Mouse (Mus musculus) lung, embryonic 14.5 days (tissue): ENCODE data around the gene Rab44. TPM values are rescaled to one million over a fixed set of nuclear protein-coding genes. Genes with fewer than 3 reads are reported as not detected.

ENCODE experiments used
- ATAC-seq: fragments of 200-750 bp; cut with Nextera tagmentation; 2 replicates; pipeline ENCODE4 v1.8.0; 2017; ENCODE audit warnings: mild to moderate bottlenecking, moderate TSS enrichment, moderate library complexity; ENCODE audit not compliant: insufficient read depth
- DNase-seq: peaks from one replicate; pipeline ENCODE4 v3.0.0-alpha.2; 2015
- H3K27ac ChIP-seq: fragments of 300-500 bp; sonication (generic); 2 replicates; pipeline ENCODE4 v1.5.1; 2014; ENCODE audit warnings: low read depth, mild to moderate bottlenecking, moderate library complexity
- H3K27me3 ChIP-seq: fragments of 300-500 bp; sonication (generic); 2 replicates; pipeline ENCODE4 v1.6.1; 2014; ENCODE audit warnings: low read length, control low read depth; ENCODE audit not compliant: insufficient read depth
- H3K36me3 ChIP-seq: fragments of 300-500 bp; sonication (generic); 2 replicates; pipeline ENCODE4 v1.6.1; 2014; ENCODE audit warnings: control low read depth; ENCODE audit not compliant: insufficient read depth
- H3K4me1 ChIP-seq: fragments of 300-500 bp; sonication (generic); 2 replicates; pipeline ENCODE4 v1.6.1; 2014; ENCODE audit warnings: antibody characterized with exemption, control low read depth; ENCODE audit not compliant: insufficient read depth
- H3K4me2 ChIP-seq: fragments of 300-500 bp; sonication (generic); 2 replicates; pipeline ENCODE4 v1.6.1; 2014; ENCODE audit warnings: mild to moderate bottlenecking
- H3K4me3 ChIP-seq: fragments of 300-500 bp; sonication (generic); 2 replicates; pipeline ENCODE4 v1.5.1; 2014; ENCODE audit warnings: low read depth, low read length
- H3K9ac ChIP-seq: fragments of 300-500 bp; sonication (generic); 2 replicates; pipeline ENCODE4 v1.6.1; 2014
- H3K9me3 ChIP-seq: fragments of 300-500 bp; sonication (generic); 2 replicates; pipeline ENCODE4 v1.6.1; 2016; ENCODE audit warnings: low read depth, low read length, control low read depth
- CTCF ChIP-seq: IDR thresholded peaks from 2 replicates; pipeline ENCODE4 v1.5.1; 2016; ENCODE audit warnings: antibody characterized with exemption, low read depth
- WGBS: fragments of 180-500 bp; shearing (Covaris S2); extraction: QIAGEN DNeasy Blood & Tissue Kit; methylation state at CpG from one replicate; pipeline ENCODE4 v1.1.7; 2014; 5-methylcytosine and 5-hydroxymethylcytosine counted together
- polyA plus RNA-seq: library from polyadenylated mRNA; unstranded; fragments of >200 nt; fragmentation: Nextera tagmentation; extraction: Ambion mirVana; gene quantifications from 2 replicates; pipeline ENCODE4 v1.2.1, GENCODE M21; 2014

Gene Rab44
- polyA plus RNA-seq, 1 experiment from 2014 or later = 1.1 TPM

DNA sequence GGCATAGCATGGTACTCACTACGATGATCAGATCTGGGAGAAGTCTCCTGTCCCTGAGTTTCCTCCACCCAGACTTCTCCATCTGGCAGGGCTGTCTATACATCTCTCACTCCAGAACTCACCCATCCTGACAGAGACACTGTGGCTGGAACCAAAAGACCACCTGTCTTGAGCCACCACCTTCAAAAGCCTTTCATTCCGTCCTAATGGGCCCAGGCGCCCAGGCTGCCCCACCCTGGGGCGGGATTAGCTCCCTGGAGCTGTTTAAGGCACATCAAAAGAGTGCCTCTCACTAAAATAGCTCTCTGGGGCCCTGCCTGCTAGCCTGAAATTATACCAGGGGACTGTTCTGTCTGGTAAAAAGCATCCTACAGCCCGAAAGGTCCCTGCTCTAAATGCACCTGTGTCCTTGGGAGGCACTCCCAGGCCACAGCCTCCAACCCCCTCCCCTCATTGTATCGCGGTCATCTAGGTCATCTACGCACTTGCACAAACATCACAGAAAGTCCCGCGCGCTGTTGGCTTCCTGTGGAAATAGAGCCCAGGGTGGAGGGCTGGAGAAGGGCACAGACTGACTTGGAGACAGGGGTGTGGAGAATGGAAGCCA, 41.1 kb upstream of the Rab44 start:
- H3K36me3 ChIP-seq = no peaks in the 10 kb centered on the region
- no peak overlapping the region for H3K4me3 ChIP-seq
- no peak overlapping the region for H3K4me2 ChIP-seq
- DNase-seq (no peak), ATAC-seq (no peak)
- H3K27ac ChIP-seq = no peak overlapping the region
- no peak overlapping the region for H3K9ac ChIP-seq
- H3K27me3 ChIP-seq = no peaks in the 10 kb centered on the region
- 17% methylated on average over 11 of the region's 11 CpGs for WGBS
- no peaks in the 10 kb centered on the region for H3K4me1 ChIP-seq
- no peaks in the 10 kb centered on the region for H3K9me3 ChIP-seq
- no peak for TF ChIP-seq CTCF

DNA sequence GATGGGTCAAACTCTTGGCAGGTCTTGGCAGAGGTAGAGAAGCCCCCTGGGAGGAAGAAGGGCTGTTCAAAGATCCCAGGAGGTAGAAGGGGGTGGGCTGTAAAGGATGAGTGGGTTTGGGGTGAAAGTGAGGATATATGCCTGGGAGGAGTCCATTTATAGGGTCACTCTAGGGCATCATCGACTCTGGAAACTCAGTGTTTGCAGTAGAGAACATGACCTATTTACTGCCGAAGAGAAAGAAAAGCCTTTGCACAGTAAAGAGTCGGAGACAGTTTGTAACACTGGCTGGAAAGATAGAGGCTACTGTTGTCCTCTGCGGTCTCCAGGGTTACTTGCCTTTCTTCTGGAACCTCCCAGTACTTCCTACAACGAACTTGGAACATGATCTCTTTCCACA, 40.6 kb upstream of the Rab44 start:
- TF ChIP-seq CTCF = no peak
- H3K4me3 ChIP-seq = no peak overlapping the region
- no peak overlapping the region for H3K27ac ChIP-seq
- no peaks in the 10 kb centered on the region for H3K27me3 ChIP-seq
- H3K9me3 ChIP-seq = no peaks in the 10 kb centered on the region
- no peak overlapping the region for H3K9ac ChIP-seq
- 0 out of 2 replicates have a peak, but pooled peaks cover 3% of the 10 kb centered on the region for H3K4me1 ChIP-seq
- ATAC-seq (no peak), DNase-seq (no peak)
- H3K36me3 ChIP-seq = no peaks in the 10 kb centered on the region
- H3K4me2 ChIP-seq = no peak overlapping the region
- 53% methylated on average over 5 of the region's 5 CpGs for WGBS

DNA sequence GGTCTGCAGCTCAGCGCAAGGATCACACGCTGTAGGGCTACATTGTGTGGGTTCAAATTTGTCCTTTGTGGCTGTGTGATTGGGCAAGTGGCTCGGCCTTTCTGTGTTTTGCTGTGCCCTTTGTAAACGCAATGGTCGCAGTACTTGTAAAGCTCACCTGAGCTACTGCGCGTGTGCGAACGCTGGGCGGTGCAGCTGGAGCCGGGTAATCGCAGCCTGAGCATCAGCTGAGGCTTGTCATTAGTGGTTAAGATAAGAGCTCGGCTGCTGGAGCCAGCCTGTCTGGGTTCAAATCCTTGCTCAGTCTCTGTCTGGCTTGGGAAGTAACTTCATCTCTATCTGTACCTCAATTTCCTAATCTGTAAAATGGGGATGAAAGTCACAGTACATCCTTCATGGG, 39.9 kb upstream of the Rab44 start:
- Histone ChIP-seq H3K9me3 (no peaks in the 10 kb centered on the region), H3K27ac (no peak overlapping the region), H3K4me3 (no peak overlapping the region), H3K36me3 (no peaks in the 10 kb centered on the region), H3K4me2 (no peak overlapping the region), H3K9ac (no peak overlapping the region), H3K27me3 (no peaks in the 10 kb centered on the region), H3K4me1 (peaks cover 9% of the 10 kb centered on the region)
- DNase-seq = no peak
- WGBS = 63% methylated on average over 13 of the region's 13 CpGs
- TF ChIP-seq CTCF = no peak
- no peak for ATAC-seq

DNA sequence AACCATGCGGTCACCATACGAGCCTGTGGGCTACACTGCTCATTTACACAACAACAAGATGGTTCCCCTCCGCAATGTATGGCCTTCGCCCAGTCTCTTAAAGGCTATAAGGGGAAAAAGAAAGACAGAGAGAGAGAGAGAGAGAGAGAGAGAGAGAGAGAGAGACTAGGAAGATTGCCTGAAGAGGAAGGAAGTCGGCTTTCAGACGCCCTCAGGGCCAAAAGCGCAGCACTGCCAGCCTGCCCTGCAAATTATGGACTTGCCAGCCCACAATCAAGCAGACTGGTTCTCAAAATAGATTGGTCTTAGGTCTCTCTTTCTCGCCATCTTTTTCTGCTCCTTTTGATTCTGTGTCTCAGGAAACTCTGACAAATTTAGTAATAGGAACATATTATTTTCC, 37.7 kb upstream of the Rab44 start:
- ATAC-seq = no peak
- no peaks in the 10 kb centered on the region for H3K9me3 ChIP-seq
- no peak for TF ChIP-seq CTCF
- no peaks in the 10 kb centered on the region for H3K36me3 ChIP-seq
- 86% methylated on average over 8 of the region's 8 CpGs for WGBS
- DNase-seq = no peak
- H3K27ac ChIP-seq = no peak overlapping the region
- H3K4me1 ChIP-seq = peaks cover 9% of the 10 kb centered on the region
- H3K9ac ChIP-seq = no peak overlapping the region
- H3K4me2 ChIP-seq = no peak overlapping the region
- H3K4me3 ChIP-seq = no peak overlapping the region
- H3K27me3 ChIP-seq = peaks cover 6% of the 10 kb centered on the region

DNA sequence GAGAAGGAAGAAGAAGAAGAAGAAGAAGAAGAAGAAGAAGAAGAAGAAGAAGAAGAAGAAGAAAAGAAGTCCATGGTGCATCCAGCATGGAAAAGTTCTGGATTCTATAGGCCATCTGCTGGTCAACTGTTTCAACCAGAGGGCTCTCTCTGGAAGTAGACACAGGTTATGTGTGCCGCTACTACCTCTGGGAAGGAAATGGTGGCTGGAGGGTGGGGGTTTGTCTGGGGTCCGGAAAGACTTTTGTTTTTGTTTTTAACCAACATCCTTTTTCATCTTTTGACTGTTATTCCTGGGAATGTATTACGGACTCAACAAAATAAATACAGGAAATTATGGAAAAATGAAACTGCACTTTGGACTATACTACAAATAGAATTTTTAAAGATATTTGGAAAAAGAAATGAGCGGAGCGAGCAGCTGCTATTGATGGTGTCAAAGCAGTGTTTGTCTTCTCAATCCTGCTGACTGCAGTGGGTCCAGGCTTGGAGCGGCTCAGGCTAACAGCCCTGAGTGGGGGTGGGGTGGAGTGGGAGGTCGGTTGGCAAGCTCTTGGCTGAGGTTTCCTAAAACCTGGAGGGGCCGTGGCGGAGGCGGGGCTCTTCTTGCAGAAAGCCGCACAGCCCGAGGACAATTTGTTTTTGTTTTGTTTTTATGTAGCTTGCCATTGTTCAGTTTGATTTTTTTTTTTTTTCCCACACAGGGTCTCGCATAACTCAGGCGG, 36.0 kb upstream of the Rab44 start:
- peak; percentile 73 for DNase-seq
- Histone ChIP-seq H3K4me1 (peaks cover 9% of the 10 kb centered on the region), H3K9ac (peak overlapping the region; percentile 34), H3K4me2 (peak overlapping the region; percentile 66), H3K4me3 (peak overlapping the region; percentile 26), H3K9me3 (no peaks in the 10 kb centered on the region), H3K36me3 (no peaks in the 10 kb centered on the region), H3K27me3 (peaks cover 11% of the 10 kb centered on the region), H3K27ac (no peak overlapping the region; the same call in 1 of the 2 replicates)
- WGBS = 9% methylated on average over 14 of the region's 14 CpGs
- no peak; the same call in 1 of the 2 replicates for TF ChIP-seq CTCF
- ATAC-seq = peak; percentile 50; the same call in 1 of the 2 replicates

DNA sequence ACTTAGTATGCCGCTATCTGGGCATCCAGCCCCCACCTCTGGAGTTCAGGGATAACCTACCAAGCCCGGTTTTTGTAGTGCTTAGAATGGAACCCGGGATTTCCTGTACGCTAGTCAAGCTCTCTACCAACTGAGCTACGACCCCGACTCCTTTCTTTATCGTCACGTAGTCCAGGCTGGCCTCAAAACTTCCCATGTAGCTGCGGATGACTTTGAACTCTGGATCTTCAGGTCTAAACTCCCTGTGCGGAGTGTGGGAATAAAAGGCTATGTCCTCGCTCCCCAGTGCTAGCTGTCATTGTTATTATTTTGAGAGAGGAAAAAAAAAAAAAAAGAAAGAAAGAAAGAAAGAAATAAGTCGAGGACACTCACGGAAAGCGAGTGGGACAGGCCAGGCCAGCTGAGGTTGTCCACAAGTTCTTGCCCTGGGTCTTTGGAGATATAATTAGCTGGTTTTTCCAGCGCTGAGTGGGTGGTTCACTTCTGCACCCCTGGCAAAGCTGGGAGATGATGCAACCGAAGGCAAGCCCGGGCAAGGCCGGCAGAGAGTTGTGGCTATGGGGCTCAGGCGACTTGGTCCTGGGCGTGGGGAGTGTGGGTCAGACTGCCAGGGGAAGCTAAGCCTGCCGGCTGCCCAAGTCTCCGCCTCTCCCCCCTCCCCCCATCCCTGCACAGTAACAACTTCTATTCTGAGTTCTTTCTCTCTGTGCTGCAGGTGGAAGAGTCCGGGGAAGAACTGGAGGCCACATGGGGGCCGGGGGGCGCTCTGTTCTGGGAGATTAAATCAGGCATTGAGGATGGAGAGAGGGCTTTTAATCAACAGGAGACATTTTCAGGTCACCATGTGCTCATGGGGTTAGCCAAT, 35.2 kb upstream of the Rab44 start:
- peak overlapping the region; percentile 34 for H3K9ac ChIP-seq
- peak overlapping the region; percentile 66 for H3K4me2 ChIP-seq
- no peaks in the 10 kb centered on the region for H3K36me3 ChIP-seq
- peaks cover 11% of the 10 kb centered on the region for H3K27me3 ChIP-seq
- peaks cover 9% of the 10 kb centered on the region for H3K4me1 ChIP-seq
- whole genome bisulfite sequencing = 10% methylated on average over 25 of the region's 25 CpGs
- no peaks in the 10 kb centered on the region for H3K9me3 ChIP-seq
- peak overlapping the region; percentile 26 for H3K4me3 ChIP-seq
- DNase-seq (peak; percentile 53), ATAC-seq (no peak; the same call in 1 of the 2 replicates)
- TF ChIP-seq CTCF = no peak
- no peak overlapping the region; the same call in 1 of the 2 replicates for H3K27ac ChIP-seq
